Mouse (Mus musculus): ENCODE data around the gene Elmod3.

GRCm38 (mm10) chr6:72552171-72553078, 45.8 kb downstream of the Elmod3 start:
- peak; percentile 84; the same call in 1 of the 2 replicates for TF ChIP-seq POLR2A (IDR thresholded peaks at IDR 0.05; ENCODE audit: borderline replicate concordance, extremely low read depth, low read depth, low read length)
- no peak for TF ChIP-seq CTCF (IDR thresholded peaks at IDR 0.05; ENCODE audit: insufficient read depth, low read length)

Data from lung, adult 2 months (tissue).